Mouse (Mus musculus): ENCODE data around the gene Rbm11.

The Rbm11 gene

GRCm38 (mm10) chr16:75592671-75593500, at the start of gene Rbm11:
Gene Rbm11 (plus strand): TSS chr16:75592844.
- peak; percentile 74 for DNase-seq (ENCODE audit: low spot score)

GRCm38 (mm10) chr16:75545310-75545709, 47.3 kb upstream of the Rbm11 start:
- DNase-seq (ENCODE audit: low spot score), result no peak

DNA sequence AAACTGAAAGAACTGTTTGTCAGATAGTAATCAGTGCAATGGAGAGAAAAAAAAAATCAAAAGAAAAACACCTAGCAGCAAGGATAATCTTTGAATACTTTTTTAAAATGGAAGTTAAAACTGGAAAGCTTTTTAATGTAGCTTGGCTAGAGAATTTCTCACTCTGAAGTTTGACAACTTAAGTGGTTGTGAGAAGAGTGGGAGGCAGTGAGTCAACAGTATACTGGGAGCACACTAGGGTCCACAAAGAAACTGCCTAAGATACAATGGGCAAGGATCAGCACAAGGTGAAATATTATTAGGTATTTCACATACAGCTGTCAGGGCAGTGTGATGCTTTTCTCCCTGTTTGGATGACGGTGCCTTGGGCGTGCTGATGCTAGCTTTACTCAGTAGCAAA, 29.7 kb upstream of the Rbm11 start:
- DNase-seq (ENCODE audit: low spot score), result no peak

DNA sequence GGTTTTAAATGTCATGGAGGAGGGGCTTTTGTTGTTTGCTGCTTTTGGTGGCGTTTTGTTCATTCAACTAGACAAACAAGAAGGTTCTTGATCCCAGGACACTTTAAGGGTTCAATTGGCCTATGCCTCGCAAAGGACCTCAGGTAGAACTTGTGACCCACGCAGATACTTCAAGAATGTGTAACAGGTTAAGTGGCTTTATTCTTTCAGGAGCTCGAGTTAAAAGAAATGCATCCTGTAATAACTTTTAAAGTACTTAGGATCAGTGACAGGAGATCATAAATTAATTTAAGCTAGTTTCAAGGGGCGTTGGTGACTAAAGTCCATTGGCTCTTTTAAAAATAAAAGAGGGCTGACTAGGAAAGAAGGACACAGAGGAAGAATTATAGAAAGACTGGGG, 10.4 kb upstream of the Rbm11 start:
- no peak for DNase-seq (ENCODE audit: low spot score)

- no peak for DNase-seq (ENCODE audit: low spot score)
Measured at GRCm38 (mm10) chr16:75585961-75586360, 6.7 kb upstream of the Rbm11 start, which contains the start of gene Lipi. Gene Lipi (minus strand): TSS chr16:75586061.

DNA sequence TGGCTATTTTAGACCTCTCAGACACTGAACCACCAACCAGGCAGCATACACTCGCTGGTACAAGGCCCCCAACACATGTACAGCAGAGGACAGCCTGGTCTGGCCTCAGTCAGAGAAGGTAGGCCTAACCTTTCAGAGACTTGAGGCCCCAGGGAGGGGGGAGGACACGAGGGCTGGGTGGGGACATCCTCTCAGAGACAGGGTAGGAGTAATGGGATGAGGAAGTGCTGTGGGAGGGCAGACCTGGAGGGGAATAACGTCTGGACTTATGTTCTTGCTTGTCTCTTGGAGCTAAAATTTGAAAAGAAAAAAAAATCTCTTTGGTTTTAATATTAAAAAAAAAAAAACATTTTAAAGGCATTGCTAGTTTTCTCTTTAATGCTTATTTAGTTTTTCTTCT, 6.2 kb upstream of the Rbm11 start:
- no peak for DNase-seq (ENCODE audit: low spot score)

DNA sequence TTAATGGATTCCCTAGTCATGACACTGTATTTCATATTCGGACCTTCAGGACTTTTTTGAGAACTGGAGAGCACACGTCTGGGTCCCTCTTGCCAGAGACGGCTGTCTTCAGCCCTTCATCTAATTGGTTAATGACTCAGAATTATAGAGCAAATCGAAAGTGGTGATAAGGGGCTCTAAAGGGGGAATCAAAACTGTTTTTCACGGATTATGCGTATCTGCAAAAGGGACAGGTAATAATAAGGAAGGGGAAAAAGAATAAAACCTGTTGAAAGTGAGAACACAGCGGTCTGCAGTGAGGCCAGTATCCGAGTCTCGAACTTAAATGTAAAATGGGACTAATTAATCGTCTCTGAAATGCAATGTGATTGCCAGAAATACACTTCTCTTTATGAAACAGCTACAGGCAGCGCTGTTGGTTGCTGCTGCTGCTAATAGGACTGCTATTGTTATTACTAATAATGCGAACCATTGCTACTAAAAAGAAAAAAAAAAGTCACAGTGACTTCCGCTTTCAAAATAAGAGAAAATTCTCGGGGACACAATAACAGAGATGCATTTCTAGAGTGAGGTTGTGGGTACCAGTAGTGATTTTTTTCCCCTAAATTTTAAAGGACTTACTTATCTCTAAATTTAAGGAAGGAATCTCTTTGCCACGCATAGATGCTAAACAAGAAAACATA, 998 bp downstream of the Rbm11 start:
- DNase-seq (ENCODE audit: low spot score), result no peak

- no peak for DNase-seq (ENCODE audit: low spot score)
Measured at GRCm38 (mm10) chr16:75606415-75606814, 13.8 kb downstream of the Rbm11 start.

DNA sequence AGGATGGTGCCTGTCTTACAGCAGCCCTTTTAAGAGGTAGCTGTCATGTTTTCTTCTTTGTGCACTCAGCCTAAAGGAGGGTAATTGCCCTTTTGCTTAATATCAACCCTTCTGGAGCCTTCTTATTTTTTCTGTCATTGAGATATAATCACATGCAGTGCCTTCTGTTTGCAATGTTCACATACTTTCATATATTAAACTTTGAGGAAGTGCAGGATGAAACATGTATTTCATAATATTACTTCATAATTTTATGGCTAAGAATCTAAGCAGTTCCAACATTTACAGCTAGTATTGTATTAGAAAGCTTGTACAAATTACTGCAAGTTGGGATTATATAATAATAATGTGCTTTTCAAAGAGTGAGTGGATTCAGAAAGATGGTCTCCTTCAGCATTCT, 19.9 kb downstream of the Rbm11 start:
- DNase-seq (ENCODE audit: low spot score), result no peak

GRCm38 (mm10) chr16:75617651-75618349, 25.2 kb downstream of the Rbm11 start:
- peak; percentile 16 for DNase-seq (ENCODE audit: low spot score)

DNA sequence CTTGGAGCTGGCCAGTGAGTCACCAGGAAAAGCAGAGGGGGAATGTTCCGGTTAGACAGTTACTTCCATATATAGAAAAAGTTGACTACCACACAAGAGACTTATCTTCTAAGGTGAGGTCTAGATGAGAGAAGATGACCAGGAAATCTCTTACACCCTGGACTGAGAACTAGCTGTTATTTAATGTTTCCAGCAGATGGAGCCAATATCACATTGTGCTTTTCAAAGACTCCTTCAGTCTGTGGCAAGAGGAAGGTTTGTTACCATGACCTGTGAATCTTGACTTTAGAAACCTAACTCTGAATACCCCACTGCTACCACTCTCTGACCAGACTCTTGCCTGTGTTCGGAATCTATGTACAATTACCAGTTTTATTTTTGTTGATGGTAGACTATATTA, 35.2 kb downstream of the Rbm11 start:
- no peak for DNase-seq (ENCODE audit: low spot score)
